Mouse (Mus musculus) heart, embryonic 14.5 days (tissue): Measurements from ENCODE around the gene Asb18. TPM values are rescaled to one million over a fixed set of nuclear protein-coding genes. Genes with fewer than 3 reads are reported as not detected.

ENCODE experiments used
- ATAC-seq: fragments of 200-750 bp; cut with Nextera tagmentation; 2 replicates; pipeline ENCODE4 v1.8.0; 2017; ENCODE audit warnings: low read depth, moderate TSS enrichment; ENCODE audit not compliant: insufficient number of reproducible peaks, insufficient read depth, low FRiP score
- H3K27ac ChIP-seq, 2 experiments: fragments of 200-500 bp in 1 of 2; fragments of 300-500 bp in 1 of 2; sonication (generic) in 1 of 2; replicated peaks in 1 of 2; 2 replicates each; pipeline ENCODE4 v1.5.1; 2012 to 2014; ENCODE audit warnings: low read depth in 2 of 2, low read length in 2 of 2, control low read depth in 1 of 2, mild to moderate bottlenecking in 1 of 2, mixed read lengths in 1 of 2; ENCODE audit not compliant: control insufficient read depth in 1 of 2, insufficient read depth in 1 of 2
- H3K27me3 ChIP-seq: fragments of 300-500 bp; sonication (generic); 2 replicates; pipeline ENCODE4 v1.6.1; 2014; ENCODE audit warnings: mild to moderate bottlenecking, low read length, control low read depth; ENCODE audit not compliant: control insufficient read depth, insufficient read depth
- H3K36me3 ChIP-seq: fragments of 300-500 bp; sonication (generic); 2 replicates; pipeline ENCODE4 v1.6.1; 2014; ENCODE audit warnings: mild to moderate bottlenecking, control low read depth, low read length, mixed read lengths; ENCODE audit not compliant: control insufficient read depth, insufficient read depth
- H3K4me1 ChIP-seq, 2 experiments: fragments of 200-500 bp in 1 of 2; fragments of 300-500 bp in 1 of 2; sonication (generic) in 1 of 2; 2 replicates each; pipeline ENCODE4 v1.6.1; 2012 to 2014; ENCODE audit warnings: low read length in 2 of 2, control low read depth in 1 of 2, mixed read lengths in 1 of 2; ENCODE audit not compliant: control insufficient read depth in 2 of 2, insufficient read depth in 2 of 2
- H3K4me2 ChIP-seq: fragments of 300-500 bp; sonication (generic); 2 replicates; pipeline ENCODE4 v1.6.1; 2014; ENCODE audit warnings: mild to moderate bottlenecking, low read length
- H3K4me3 ChIP-seq, 2 experiments: fragments of 200-500 bp in 1 of 2; fragments of 300-500 bp in 1 of 2; sonication (generic) in 1 of 2; 2 replicates each; pipeline ENCODE4 v1.5.1; 2012 to 2014; ENCODE audit warnings: low read length in 2 of 2, mild to moderate bottlenecking in 2 of 2, control low read depth in 1 of 2, low read depth in 1 of 2, moderate library complexity in 1 of 2; ENCODE audit not compliant: control insufficient read depth in 1 of 2, insufficient read depth in 1 of 2
- H3K9ac ChIP-seq: fragments of 300-500 bp; sonication (generic); 2 replicates; pipeline ENCODE4 v1.6.1; 2014; ENCODE audit warnings: mild to moderate bottlenecking, low read length
- H3K9me3 ChIP-seq: fragments of 300-500 bp; sonication (generic); 2 replicates; pipeline ENCODE4 v1.6.1; 2016; ENCODE audit warnings: low read length, control low read depth; ENCODE audit not compliant: control insufficient read depth
- WGBS: fragments of 180-500 bp; shearing (Covaris S2); extraction: QIAGEN DNeasy Blood & Tissue Kit; methylation state at CpG from one replicate; pipeline ENCODE4 v1.1.7; 2014; 5-methylcytosine and 5-hydroxymethylcytosine counted together
- polyA plus RNA-seq: library from polyadenylated mRNA; unstranded; fragments of >200 nt; fragmentation: Nextera tagmentation; extraction: Ambion mirVana; gene quantifications from 2 replicates; pipeline ENCODE4 v1.2.1, GENCODE M21; 2014

The Asb18 gene
- polyA plus RNA-seq, 1 experiment from 2014 or later: 1.0 TPM

- Histone ChIP-seq H3K9me3 (no peaks in the 10 kb centered on the region), H3K4me2 (no peak overlapping the region), H3K4me3 (no peak overlapping the region), H3K27ac (no peak overlapping the region), H3K9ac (0 out of 2 replicates have a peak overlapping the region, but pooled peaks have one; percentile 11), H3K36me3 (no peaks in the 10 kb centered on the region), H3K4me1 (no peaks in the 10 kb centered on the region; a peak in 1 of 4 replicates), H3K27me3 (peaks cover 24% of the 10 kb centered on the region)
- no peak for ATAC-seq
- WGBS: 30% methylated on average over 13 of the region's 13 CpGs
These were observed 52.4 kb downstream of the Asb18 start for GRCm38 (mm10) chr1:89962092-89962491.

- H3K9ac ChIP-seq: no peak overlapping the region
- no peak overlapping the region for H3K4me3 ChIP-seq
- no peaks in the 10 kb centered on the region for H3K36me3 ChIP-seq
- WGBS: 78% methylated on average over 4 of the region's 4 CpGs
- ATAC-seq: no peak
- no peak overlapping the region for H3K4me2 ChIP-seq
- peaks cover 19% of the 10 kb centered on the region for H3K27me3 ChIP-seq
- no peaks in the 10 kb centered on the region for H3K9me3 ChIP-seq
- H3K27ac ChIP-seq: no peak overlapping the region
- H3K4me1 ChIP-seq: no peaks in the 10 kb centered on the region; a peak in 1 of 4 replicates
These were observed 55.1 kb downstream of the Asb18 start for GRCm38 (mm10) chr1:89959393-89959792.

- H3K27ac ChIP-seq: no peak overlapping the region
- no peaks in the 10 kb centered on the region for H3K36me3 ChIP-seq
- H3K4me2 ChIP-seq: peak overlapping the region; percentile 48
- H3K4me1 ChIP-seq: peaks cover 4 to 11% of the 10 kb centered on the region in 2 experiments; a peak in 3 of 4 replicates
- H3K27me3 ChIP-seq: peaks cover 76% of the 10 kb centered on the region
- no peak overlapping the region for H3K9ac ChIP-seq
- ATAC-seq: no peak
- WGBS: 3% methylated on average over 16 of the region's 16 CpGs
- no peaks in the 10 kb centered on the region for H3K9me3 ChIP-seq
- H3K4me3 ChIP-seq: no peak overlapping the region
These were observed 71.3 kb downstream of the Asb18 start for GRCm38 (mm10) chr1:89943202-89943601.

- Histone ChIP-seq H3K9ac (no peak overlapping the region), H3K27me3 (peaks cover 83% of the 10 kb centered on the region), H3K36me3 (no peaks in the 10 kb centered on the region), H3K4me2 (peak overlapping the region; percentile 66), H3K4me3 (peak overlapping the region; percentile 26 to 38; a peak in 3 of 4 replicates), H3K9me3 (no peaks in the 10 kb centered on the region), H3K27ac (no peak overlapping the region), H3K4me1 (peaks cover 4 to 11% of the 10 kb centered on the region in 2 experiments; a peak in 3 of 4 replicates)
- 6% methylated on average over 15 of the region's 15 CpGs for WGBS
- no peak for ATAC-seq
These were observed 72.0 kb downstream of the Asb18 start for GRCm38 (mm10) chr1:89942395-89942976.

GRCm38 (mm10) chr1:89941701-89942381 lies 72.6 kb downstream of the Asb18 start:
- WGBS: 2% methylated on average over 40 of the region's 40 CpGs
- Histone ChIP-seq H3K4me1 (peaks cover 4 to 11% of the 10 kb centered on the region in 2 experiments; a peak in 3 of 4 replicates), H3K9ac (peak overlapping the region; percentile 39; the same call in 1 of the 2 replicates), H3K9me3 (no peaks in the 10 kb centered on the region), H3K36me3 (no peaks in the 10 kb centered on the region), H3K27ac (no peak overlapping the region), H3K4me2 (peak overlapping the region; percentile 66), H3K27me3 (peaks cover 89% of the 10 kb centered on the region), H3K4me3 (peak overlapping the region; percentile 26 to 38; a peak in 3 of 4 replicates)
- ATAC-seq: no peak

GRCm38 (mm10) chr1:89940961-89941524 lies 73.4 kb downstream of the Asb18 start:
- no peak overlapping the region for H3K4me3 ChIP-seq
- H3K9me3 ChIP-seq: no peaks in the 10 kb centered on the region
- peaks cover 4 to 11% of the 10 kb centered on the region in 2 experiments; a peak in 3 of 4 replicates for H3K4me1 ChIP-seq
- no peak overlapping the region for H3K9ac ChIP-seq
- H3K36me3 ChIP-seq: no peaks in the 10 kb centered on the region
- WGBS: 20% methylated on average over 15 of the region's 15 CpGs
- peak overlapping the region; percentile 66; the same call in 1 of the 2 replicates for H3K4me2 ChIP-seq
- H3K27ac ChIP-seq: no peak overlapping the region
- peaks cover 95% of the 10 kb centered on the region for H3K27me3 ChIP-seq
- ATAC-seq: no peak

GRCm38 (mm10) chr1:89939981-89940726 lies 74.3 kb downstream of the Asb18 start:
- Histone ChIP-seq H3K9ac (no peak overlapping the region), H3K4me3 (peak overlapping the region; percentile 12 to 13; a peak in 2 of 4 replicates), H3K4me1 (peaks cover 4 to 11% of the 10 kb centered on the region in 2 experiments; a peak in 3 of 4 replicates), H3K9me3 (no peaks in the 10 kb centered on the region), H3K36me3 (no peaks in the 10 kb centered on the region), H3K4me2 (peak overlapping the region; percentile 40), H3K27me3 (peaks cover 95% of the 10 kb centered on the region), H3K27ac (no peak overlapping the region)
- no peak for ATAC-seq
- WGBS: 5% methylated on average over 32 of the region's 34 CpGs
